Mouse (Mus musculus): ENCODE data around the gene Klhdc8a.
"Not testable (repeated sequence)": the region's sequence is repeated elsewhere in the genome, so short reads cannot be mapped to it uniquely, and the experiment has no call there.

Klhdc8a gene

GRCm38 (mm10) chr1:132298425-132298800 lies at the start of gene Klhdc8a:
Klhdc8a (plus strand) TSS chr1:132298626.
- no peak for DNase-seq (ENCODE audit: low read depth)

DNA sequence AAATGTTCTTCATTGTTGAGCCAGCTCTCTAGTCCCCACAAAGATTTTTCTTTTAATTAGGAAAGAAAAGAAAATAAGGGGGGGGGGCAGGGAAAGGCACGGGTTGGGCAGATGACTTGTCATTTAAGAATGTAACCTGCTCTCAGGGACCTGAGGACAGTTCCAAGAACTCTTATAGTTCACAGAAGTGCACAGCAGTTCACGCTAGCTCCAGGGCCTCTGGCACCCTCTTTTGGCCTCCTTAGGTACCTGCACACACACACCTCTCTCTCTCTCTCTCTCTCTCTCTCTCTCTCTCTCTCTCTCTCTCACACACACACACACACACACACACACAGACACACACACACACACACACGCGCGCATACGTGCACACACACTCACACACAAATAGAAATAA lies 44.0 kb upstream of the Klhdc8a start:
- DNase-seq (ENCODE audit: low read depth): no peak

DNA sequence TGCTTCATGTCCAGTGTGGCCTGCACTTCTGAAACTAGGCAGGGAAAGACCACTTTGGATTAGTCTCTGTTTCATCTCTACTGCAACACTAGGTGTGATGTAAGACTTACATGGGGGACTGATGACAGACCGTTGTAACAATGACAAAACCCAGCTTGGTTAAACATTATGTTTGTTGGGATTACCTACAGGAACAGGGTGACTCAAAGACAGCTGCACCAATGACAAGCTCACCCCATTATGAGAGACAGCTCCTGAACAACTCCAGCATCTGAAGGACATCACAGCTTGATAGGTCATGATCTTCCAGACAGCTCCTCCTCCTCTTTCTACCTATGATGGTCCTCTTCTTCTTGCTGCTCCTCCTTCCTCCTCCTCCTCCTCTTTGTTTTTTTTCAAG lies 38.1 kb upstream of the Klhdc8a start:
- no peak for DNase-seq (ENCODE audit: low read depth)

DNA sequence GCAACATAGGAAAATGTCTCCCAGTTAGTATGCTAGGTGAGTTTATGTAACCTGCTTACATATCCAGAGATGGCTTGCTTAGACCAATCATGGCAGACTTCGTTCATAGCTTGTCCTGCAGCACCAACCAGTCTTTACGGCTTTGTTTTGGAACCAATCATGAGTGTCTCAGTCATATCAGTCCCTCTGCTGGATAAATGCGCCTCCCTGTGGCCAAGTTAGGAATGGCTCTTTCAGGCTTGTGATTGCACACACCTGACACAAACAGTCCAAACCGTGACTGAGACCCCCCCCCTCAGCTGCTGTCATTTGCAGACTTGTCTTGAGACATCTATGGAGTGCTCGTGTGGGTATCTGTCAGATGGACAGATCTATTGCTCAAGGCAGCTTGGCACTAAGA lies 37.4 kb upstream of the Klhdc8a start:
- peak; percentile 31 for DNase-seq (ENCODE audit: low read depth)

GRCm38 (mm10) chr1:132263618-132264017 lies 34.8 kb upstream of the Klhdc8a start:
- DNase-seq (ENCODE audit: low read depth): no peak

DNA sequence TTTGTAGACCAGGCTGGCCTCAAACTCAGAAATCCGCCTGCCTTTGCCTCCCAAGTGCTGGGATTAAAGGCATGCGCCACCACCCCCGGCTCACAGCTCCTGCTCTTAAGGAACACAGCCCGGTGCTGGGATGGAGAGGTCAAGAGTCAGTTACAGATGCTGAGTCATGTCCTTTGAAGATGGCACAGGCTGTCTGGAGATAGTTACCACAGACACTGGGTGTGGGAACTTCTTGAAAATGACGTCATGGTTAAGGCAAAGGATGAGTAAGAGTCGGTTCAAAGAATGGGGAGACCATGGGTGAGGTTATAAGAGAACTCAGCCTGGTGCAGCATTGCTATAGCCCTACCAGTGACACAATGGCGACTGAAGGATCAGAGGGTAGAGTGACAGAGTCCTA lies 33.8 kb upstream of the Klhdc8a start:
- peak; percentile 31 for DNase-seq (ENCODE audit: low read depth)

DNA sequence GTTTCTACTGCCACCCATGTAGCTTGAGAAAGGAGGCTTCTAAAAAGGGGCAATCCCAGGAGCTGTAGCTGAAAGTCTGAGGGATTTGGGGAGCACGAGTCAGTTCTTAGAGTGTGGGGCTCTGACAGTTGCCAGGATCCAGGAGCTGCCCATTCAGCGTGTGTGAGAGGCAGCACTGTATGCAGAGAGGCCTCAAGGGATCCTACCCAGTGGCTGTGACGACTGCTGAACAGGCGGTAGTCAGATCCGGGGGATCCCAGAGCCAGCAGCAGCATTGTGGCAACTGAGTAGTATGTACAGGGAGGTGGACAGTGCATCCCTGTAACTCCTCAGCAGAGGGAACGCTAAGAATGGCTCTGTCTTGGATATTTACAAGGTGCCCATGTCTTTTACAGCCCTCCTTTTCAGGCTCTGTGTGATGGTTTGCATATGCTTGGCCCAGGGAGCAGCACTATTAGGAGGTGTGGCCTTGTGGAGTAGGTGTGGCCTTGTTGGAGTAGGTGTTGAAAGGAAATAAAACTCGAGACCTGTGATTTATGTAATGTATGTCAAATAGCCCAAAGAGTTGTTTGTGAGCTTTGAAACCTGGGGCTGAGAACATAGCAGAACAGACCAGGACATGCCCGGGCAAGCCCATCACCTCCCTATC lies 33.1 kb upstream of the Klhdc8a start:
- no peak for DNase-seq (ENCODE audit: low read depth)

DNA sequence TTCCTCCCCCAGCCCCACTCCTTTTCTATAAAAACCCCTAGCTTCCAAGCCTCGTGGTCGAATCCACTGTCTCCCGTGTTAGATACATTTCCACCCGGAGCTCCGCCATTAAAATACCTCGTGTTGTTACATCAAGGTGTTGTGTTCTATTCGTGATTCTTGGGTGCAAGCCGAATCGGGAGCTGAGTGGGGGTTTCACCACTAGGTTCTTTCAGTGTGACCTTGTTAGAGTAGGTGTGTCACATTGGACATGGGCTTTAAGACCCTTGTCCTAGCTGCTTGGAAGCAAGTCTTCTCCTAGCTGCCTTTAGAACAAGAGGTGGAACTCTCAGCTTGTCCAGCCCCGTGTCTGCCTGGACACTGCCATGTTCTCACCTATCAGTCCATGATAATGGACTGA lies 32.5 kb upstream of the Klhdc8a start:
- no peak for DNase-seq (ENCODE audit: low read depth)

DNA sequence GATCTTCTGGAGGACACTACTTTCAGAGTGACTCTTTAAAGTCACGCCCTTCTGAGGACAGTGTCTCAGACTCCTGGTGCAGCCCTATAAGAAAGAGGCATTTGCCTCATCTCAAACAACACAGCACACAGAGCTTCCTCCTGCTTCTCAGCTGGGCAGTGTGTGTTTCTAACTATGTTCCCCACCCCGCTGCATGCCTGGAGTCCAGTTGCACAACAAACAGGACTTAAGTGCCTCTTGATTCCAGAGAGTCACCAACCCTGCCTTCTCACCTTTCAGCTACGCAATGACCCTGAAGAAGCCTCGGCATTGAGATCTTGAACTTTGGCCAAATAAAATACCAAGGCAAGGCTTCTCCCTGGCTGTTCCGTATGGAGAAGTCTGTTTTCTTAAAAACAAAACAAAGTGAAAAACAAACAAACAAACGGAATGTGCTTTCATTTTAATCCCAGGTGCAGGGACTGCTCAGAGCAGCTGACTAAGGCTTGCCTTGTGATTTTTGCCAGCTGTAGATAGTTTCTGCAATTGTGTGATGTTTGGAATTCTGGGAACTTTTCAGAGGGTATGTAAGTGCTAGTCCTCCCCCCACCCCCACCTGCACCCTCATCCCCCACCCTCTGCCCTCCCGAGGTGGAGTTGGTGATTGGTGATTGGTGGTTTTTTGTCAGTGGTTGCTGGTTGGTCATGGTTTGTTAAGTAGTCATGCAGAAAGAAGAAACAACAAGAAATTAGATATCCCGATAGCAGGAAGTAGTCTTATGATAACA lies 31.5 kb upstream of the Klhdc8a start:
- no peak for DNase-seq (ENCODE audit: low read depth)

GRCm38 (mm10) chr1:132267959-132268358 lies 30.5 kb upstream of the Klhdc8a start:
- no peak for DNase-seq (ENCODE audit: low read depth)

GRCm38 (mm10) chr1:132268418-132269060 lies 29.9 kb upstream of the Klhdc8a start:
- DNase-seq (ENCODE audit: low read depth): no peak

DNA sequence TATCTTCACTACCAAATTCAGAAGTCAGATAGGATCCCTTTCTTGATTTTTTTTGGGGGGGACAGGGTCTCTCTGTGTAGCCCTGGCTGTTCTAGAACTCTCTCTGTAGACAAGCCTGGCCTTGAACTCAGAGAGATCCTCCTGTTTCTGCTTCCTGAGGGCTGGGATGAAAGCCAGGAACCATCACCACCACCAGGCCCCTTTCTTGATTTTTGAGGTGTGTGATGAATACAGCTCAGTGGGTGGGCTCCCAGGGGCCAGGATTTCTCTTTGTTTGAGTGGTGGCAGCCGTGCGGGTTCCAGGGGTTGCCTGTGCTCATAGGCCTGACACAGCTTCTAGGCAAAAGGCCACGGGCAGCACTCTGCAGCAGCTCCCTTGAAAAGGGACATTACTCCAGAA lies 27.2 kb upstream of the Klhdc8a start:
- DNase-seq (ENCODE audit: low read depth): no peak

- DNase-seq (ENCODE audit: low read depth): no peak
Observed at GRCm38 (mm10) chr1:132276694-132277093, 21.7 kb upstream of the Klhdc8a start.

GRCm38 (mm10) chr1:132277124-132277523 lies 21.3 kb upstream of the Klhdc8a start:
- DNase-seq (ENCODE audit: low read depth): no peak

GRCm38 (mm10) chr1:132280636-132281035 lies 17.8 kb upstream of the Klhdc8a start:
- not testable (repeated sequence) for DNase-seq (ENCODE audit: low read depth)

DNA sequence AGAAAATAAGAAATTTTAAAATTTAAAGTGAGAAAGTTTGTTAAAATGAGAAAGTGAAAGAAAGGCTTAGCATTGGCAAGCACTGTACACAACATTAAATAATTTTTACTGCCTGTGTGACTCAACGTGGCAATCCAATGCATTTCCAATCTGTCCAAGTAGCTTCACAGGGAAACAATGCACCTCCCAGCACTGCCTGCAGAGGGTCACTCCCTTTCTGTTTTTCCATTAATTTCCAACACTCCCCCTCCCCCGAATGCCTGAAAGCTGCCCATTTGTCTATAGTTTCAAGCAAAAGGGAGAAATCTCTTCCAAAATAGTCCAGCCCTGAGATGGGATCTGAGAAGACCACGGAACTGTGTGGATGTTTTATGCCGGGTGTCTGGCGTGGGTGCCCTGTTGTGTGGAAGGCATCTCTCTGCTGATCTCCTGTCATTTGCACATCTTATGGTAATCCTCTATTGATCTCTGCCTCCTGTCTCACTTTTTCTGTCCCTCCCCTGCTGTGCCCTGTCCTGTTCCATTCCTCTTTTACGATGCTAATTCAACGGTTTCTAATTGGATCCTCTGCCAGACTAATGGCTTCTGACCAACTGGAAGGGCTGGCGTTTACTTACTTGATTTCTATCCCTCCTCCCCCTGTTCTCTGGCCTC lies 16.8 kb upstream of the Klhdc8a start:
- DNase-seq (ENCODE audit: low read depth): no peak

DNA sequence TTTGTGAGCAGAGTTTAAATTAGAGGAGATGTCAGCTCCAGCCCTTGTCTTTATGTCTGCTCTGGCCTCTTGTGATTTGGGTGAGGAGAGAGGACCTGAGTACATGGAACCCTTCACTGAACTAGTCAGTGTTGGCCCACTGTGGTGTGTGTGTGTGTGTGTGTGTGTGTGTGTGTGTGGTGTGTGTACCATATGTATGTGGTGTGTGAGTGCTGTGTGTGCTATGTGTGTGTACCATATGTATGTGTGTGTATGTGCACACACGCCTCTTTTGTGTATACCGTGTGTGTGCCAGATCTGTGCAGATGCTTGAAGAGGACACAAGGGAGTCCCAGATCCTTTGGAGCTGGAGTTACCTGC lies 16.3 kb upstream of the Klhdc8a start:
- DNase-seq (ENCODE audit: low read depth): no peak

GRCm38 (mm10) chr1:132283018-132283417 lies 15.4 kb upstream of the Klhdc8a start:
- DNase-seq (ENCODE audit: low read depth): no peak

DNA sequence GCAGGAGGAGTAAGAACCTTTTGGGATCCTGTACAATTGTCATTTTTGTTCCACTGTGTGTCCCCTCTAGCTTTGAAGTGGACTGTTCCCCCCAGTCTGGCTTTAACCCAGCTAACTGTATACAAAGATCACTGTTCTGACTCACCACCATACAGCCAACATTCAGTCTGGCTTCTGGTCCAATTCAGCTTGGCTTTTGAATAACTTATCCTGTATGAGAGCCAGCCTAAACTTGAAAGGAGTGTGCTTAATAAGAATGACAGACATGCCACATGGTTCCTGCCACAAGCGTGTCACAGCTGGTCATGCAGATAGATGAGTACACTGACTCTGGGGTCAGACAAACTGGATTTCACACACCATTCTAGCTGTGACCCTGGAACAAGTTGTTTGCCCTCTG lies 11.7 kb upstream of the Klhdc8a start:
- no peak for DNase-seq (ENCODE audit: low read depth)

DNA sequence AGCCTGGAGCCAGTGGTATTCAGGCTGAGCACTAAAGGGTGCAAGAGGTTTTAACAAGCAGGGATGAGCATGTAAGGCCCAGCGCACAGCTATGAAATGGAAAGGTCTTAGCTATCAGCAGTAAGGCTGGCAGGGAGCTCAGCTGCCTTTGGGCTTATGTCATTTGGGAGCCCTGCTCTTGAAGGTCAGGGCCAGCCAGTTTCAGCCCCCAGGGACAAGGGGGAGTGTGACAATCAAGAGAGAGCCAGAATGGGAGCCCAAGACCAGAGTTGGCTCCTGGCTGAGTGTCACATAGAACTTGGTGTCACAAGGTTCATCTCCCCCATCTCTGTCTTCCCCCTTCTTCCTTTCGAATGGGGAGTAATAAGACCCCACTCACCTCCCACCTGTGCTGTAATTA lies 11.0 kb upstream of the Klhdc8a start:
- DNase-seq (ENCODE audit: low read depth): no peak

- DNase-seq (ENCODE audit: low read depth): no peak
Observed at GRCm38 (mm10) chr1:132287991-132288451, 10.4 kb upstream of the Klhdc8a start.

- no peak for DNase-seq (ENCODE audit: low read depth)
Observed at GRCm38 (mm10) chr1:132289965-132290364, 8.5 kb upstream of the Klhdc8a start.
